Mouse (Mus musculus) heart, postnatal 0 days (tissue): Measurements from ENCODE around the gene Eif2ak4. TPM values are rescaled to one million over a fixed set of nuclear protein-coding genes. Genes with fewer than 3 reads are reported as not detected.

Source experiments
- ATAC-seq: fragments of 200-750 bp; cut with Nextera tagmentation; 2 replicates; pipeline ENCODE4 v1.8.0; 2017; ENCODE audit warnings: low read depth, moderate number of reproducible peaks, moderate library complexity; ENCODE audit not compliant: insufficient read depth
- DNase-seq: peaks from one replicate; pipeline ENCODE4 v3.0.0-alpha.2; 2016; ENCODE audit warnings: low spot score
- H3K27ac ChIP-seq: fragments of 300-500 bp; sonication (generic); 2 replicates; pipeline ENCODE4 v1.5.1; 2014; ENCODE audit warnings: low read depth, mild to moderate bottlenecking
- H3K27me3 ChIP-seq: fragments of 300-500 bp; sonication (generic); 2 replicates; pipeline ENCODE4 v1.6.1; 2014; ENCODE audit warnings: low read length, mixed read lengths; ENCODE audit not compliant: control insufficient read depth, insufficient read depth
- H3K36me3 ChIP-seq: fragments of 300-500 bp; sonication (generic); replicated peaks from 2 replicates; pipeline ENCODE4 v1.6.1; 2014; ENCODE audit warnings: low read length, mixed read lengths; ENCODE audit not compliant: control insufficient read depth, insufficient read depth
- H3K4me1 ChIP-seq: fragments of 300-500 bp; sonication (generic); 2 replicates; pipeline ENCODE4 v1.6.1; 2014; ENCODE audit warnings: antibody characterized with exemption; ENCODE audit not compliant: control insufficient read depth, insufficient read depth
- H3K4me2 ChIP-seq: fragments of 300-500 bp; sonication (generic); 2 replicates; pipeline ENCODE4 v1.6.1; 2014; ENCODE audit warnings: low read depth, mild to moderate bottlenecking, low read length, moderate library complexity
- H3K4me3 ChIP-seq: fragments of 300-500 bp; sonication (generic); 2 replicates; pipeline ENCODE4 v1.5.1; 2014; ENCODE audit warnings: low read depth, low read length
- H3K9ac ChIP-seq: fragments of 300-500 bp; sonication (generic); replicated peaks from 2 replicates; pipeline ENCODE4 v1.6.1; 2014; ENCODE audit warnings: low read depth, low read length, mixed read lengths
- H3K9me3 ChIP-seq: fragments of 300-500 bp; sonication (generic); replicated peaks from 2 replicates; pipeline ENCODE4 v1.6.1; 2016; ENCODE audit warnings: low read length; ENCODE audit not compliant: control insufficient read depth
- CTCF ChIP-seq: IDR thresholded peaks from 2 replicates; pipeline ENCODE4 v1.5.1; 2016; ENCODE audit warnings: antibody characterized with exemption, control low read depth, low read depth
- EP300 ChIP-seq: IDR thresholded peaks from 2 replicates; pipeline ENCODE4 v1.6.1; 2016; ENCODE audit warnings: antibody characterized with exemption, low read depth
- whole genome bisulfite sequencing: fragments of 180-500 bp; shearing (Covaris S2); extraction: QIAGEN DNeasy Blood & Tissue Kit; methylation state at CpG from one replicate; pipeline ENCODE4 v1.1.7; 2014; 5-methylcytosine and 5-hydroxymethylcytosine counted together
- polyA plus RNA-seq: library from polyadenylated mRNA; unstranded; fragments of >200 nt; fragmentation: Nextera tagmentation; extraction: Ambion mirVana; gene quantifications from 2 replicates; pipeline ENCODE4 v1.2.1, GENCODE M21; 2015
- total RNA-seq: library from RNA; depleted of rRNA; stranded (reverse); fragments of >200 nt; gene quantifications from 2 replicates; pipeline ENCODE4 v1.2.3, GENCODE M21; 2014; ENCODE audit warnings: low replicate concordance

Gene Eif2ak4
- total and polyA plus RNA-seq, 2 experiments from 2014 or later = 3.0 to 12.1 TPM

- Histone ChIP-seq H3K4me2 (peak overlapping the region; percentile 92), H3K9ac (peak overlapping the region; percentile 40; the same call in 1 of the 2 replicates), H3K9me3 (no peaks in the 10 kb centered on the region), H3K36me3 (no peaks in the 10 kb centered on the region), H3K27ac (no peak overlapping the region; the same call in 1 of the 2 replicates), H3K27me3 (peaks cover 45% of the 10 kb centered on the region), H3K4me1 (peaks cover 17% of the 10 kb centered on the region), H3K4me3 (peak overlapping the region; percentile 51)
- ATAC-seq = peak; percentile 89
- 2% methylated on average over 42 of the region's 43 CpGs for WGBS
- TF ChIP-seq EP300 (no peak), CTCF (no peak)
- DNase-seq = peak; percentile 64
These were observed 14.7 kb upstream of the Eif2ak4 start for GRCm38 (mm10) chr2:118373572-118374279.

- no peak overlapping the region for H3K4me3 ChIP-seq
- no peak overlapping the region for H3K9ac ChIP-seq
- H3K27ac ChIP-seq = no peak overlapping the region
- ATAC-seq (no peak), DNase-seq (no peak)
- H3K4me2 ChIP-seq = no peak overlapping the region
- no peaks in the 10 kb centered on the region for H3K9me3 ChIP-seq
- 65% methylated on average over 1 of the region's 1 CpGs for WGBS
- H3K27me3 ChIP-seq = peaks cover 34% of the 10 kb centered on the region
- H3K4me1 ChIP-seq = peaks cover 17% of the 10 kb centered on the region
- TF ChIP-seq EP300 (no peak), CTCF (no peak)
- H3K36me3 ChIP-seq = no peaks in the 10 kb centered on the region
These were observed 12.9 kb upstream of the Eif2ak4 start for GRCm38 (mm10) chr2:118375522-118375921.

- Histone ChIP-seq H3K4me2 (no peak overlapping the region), H3K4me3 (no peak overlapping the region), H3K27ac (no peak overlapping the region), H3K4me1 (peaks cover 17% of the 10 kb centered on the region), H3K9me3 (no peaks in the 10 kb centered on the region), H3K36me3 (no peaks in the 10 kb centered on the region), H3K27me3 (peaks cover 30% of the 10 kb centered on the region), H3K9ac (no peak overlapping the region)
- ATAC-seq (no peak), DNase-seq (no peak)
- TF ChIP-seq EP300 = no peak
These were observed 12.5 kb upstream of the Eif2ak4 start for GRCm38 (mm10) chr2:118375931-118376330.

GRCm38 (mm10) chr2:118379756-118380155, 8.7 kb upstream of the Eif2ak4 start:
- Histone ChIP-seq H3K4me2 (no peak overlapping the region), H3K27me3 (no peaks in the 10 kb centered on the region; the same call in 1 of the 2 replicates), H3K4me1 (no peaks in the 10 kb centered on the region), H3K9ac (no peak overlapping the region), H3K4me3 (no peak overlapping the region), H3K27ac (no peak overlapping the region), H3K36me3 (no peaks in the 10 kb centered on the region), H3K9me3 (no peaks in the 10 kb centered on the region)
- WGBS = 46% methylated on average over 1 of the region's 1 CpGs
- no peak for DNase-seq
- ATAC-seq = no peak
- TF ChIP-seq EP300 (no peak), CTCF (no peak)

DNA sequence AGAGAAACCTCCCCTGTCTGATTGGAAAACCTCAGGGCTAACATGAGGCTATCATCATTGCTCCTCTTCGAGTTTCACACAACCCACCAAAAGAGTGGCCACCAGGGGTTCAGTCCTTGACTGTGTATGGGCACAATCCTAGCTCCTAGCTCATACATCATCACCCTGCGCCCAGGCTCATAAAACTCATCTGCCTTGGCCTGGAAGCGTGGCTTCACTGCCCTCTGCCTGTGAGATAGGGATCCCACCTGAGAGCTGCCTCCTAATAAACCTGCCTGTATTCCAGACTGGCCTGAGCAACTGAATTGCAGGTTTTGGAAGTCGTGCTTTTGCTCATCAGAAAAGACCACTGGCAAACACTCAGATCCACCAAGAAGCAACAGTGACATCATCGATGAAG, 5.0 kb upstream of the Eif2ak4 start:
- H3K4me1 ChIP-seq = 0 out of 2 replicates have a peak, but pooled peaks cover 3% of the 10 kb centered on the region
- no peaks in the 10 kb centered on the region for H3K27me3 ChIP-seq
- H3K9ac ChIP-seq = no peak overlapping the region
- no peaks in the 10 kb centered on the region for H3K9me3 ChIP-seq
- H3K4me3 ChIP-seq = no peak overlapping the region
- no peak overlapping the region for H3K4me2 ChIP-seq
- TF ChIP-seq EP300 = no peak
- TF ChIP-seq CTCF = peak; percentile 8; the same call in 1 of the 2 replicates
- DNase-seq (no peak), ATAC-seq (no peak)
- no peak overlapping the region for H3K27ac ChIP-seq
- WGBS = 64% methylated on average over 5 of the region's 5 CpGs
- H3K36me3 ChIP-seq = no peaks in the 10 kb centered on the region
